Mouse (Mus musculus): Measurements from ENCODE around the gene Plcl1. TPM values are rescaled to one million over a fixed set of nuclear protein-coding genes. Genes with fewer than 3 reads are reported as not detected.
"Not testable (repeated sequence)": the region's sequence is repeated elsewhere in the genome, so short reads cannot be mapped to it uniquely, and the experiment has no call there.

The Plcl1 gene
- polyA plus RNA-seq, 1 experiment from 2014 or later = 2.0 TPM

DNA sequence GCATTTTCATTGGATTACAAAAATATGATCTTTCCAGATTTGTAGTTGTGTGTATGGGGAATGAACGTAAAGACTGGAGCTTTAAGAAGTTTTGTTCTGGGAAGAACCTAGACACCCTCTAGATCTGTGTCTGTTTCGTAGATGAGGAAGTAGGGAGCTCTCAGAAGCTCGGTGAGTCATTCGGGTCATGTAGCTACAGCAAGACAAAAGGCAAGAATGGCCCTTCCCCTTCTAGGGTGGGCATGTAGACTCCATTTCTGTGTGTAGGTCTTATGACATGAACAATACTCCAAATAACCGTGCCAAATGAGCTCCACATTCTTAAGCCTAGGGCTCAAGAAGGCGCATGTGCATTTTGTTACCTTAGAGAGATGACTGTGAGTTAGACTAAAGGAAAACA, 101.3 kb downstream of the Plcl1 start:
- no peak for DNase-seq (ENCODE audit: low spot score)
- H3K9me3 ChIP-seq = no peaks in the 10 kb centered on the region
- 77% methylated on average over 6 of the region's 6 CpGs for WGBS
- no peaks in the 10 kb centered on the region for H3K27me3 ChIP-seq (ENCODE audit: insufficient read depth, poor library complexity, severe bottlenecking)
- no peak overlapping the region for H3K27ac ChIP-seq
- no peak overlapping the region for H3K4me3 ChIP-seq
- H3K36me3 ChIP-seq = no peaks in the 10 kb centered on the region
- no peaks in the 10 kb centered on the region for H3K4me1 ChIP-seq (replicated peaks)

GRCm38 (mm10) chr1:55509587-55509986, 103.9 kb downstream of the Plcl1 start:
- H3K4me1 ChIP-seq (replicated peaks) = no peaks in the 10 kb centered on the region
- WGBS = 95% methylated on average over 1 of the region's 1 CpGs
- H3K36me3 ChIP-seq = no peaks in the 10 kb centered on the region
- H3K9me3 ChIP-seq = no peaks in the 10 kb centered on the region
- no peaks in the 10 kb centered on the region for H3K27me3 ChIP-seq (ENCODE audit: insufficient read depth, poor library complexity, severe bottlenecking)
- DNase-seq (ENCODE audit: low spot score) = no peak
- no peak overlapping the region for H3K27ac ChIP-seq
- H3K4me3 ChIP-seq = no peak overlapping the region

GRCm38 (mm10) chr1:55512165-55512564, 106.4 kb downstream of the Plcl1 start:
- Histone ChIP-seq H3K36me3 (no peaks in the 10 kb centered on the region), H3K4me3 (no peak overlapping the region), H3K4me1 (replicated peaks) (no peaks in the 10 kb centered on the region), H3K27me3 (ENCODE audit: insufficient read depth, poor library complexity, severe bottlenecking) (no peaks in the 10 kb centered on the region), H3K9me3 (no peaks in the 10 kb centered on the region), H3K27ac (no peak overlapping the region)
- no peak for DNase-seq (ENCODE audit: low spot score)
- WGBS = 83% methylated on average over 3 of the region's 3 CpGs

DNA sequence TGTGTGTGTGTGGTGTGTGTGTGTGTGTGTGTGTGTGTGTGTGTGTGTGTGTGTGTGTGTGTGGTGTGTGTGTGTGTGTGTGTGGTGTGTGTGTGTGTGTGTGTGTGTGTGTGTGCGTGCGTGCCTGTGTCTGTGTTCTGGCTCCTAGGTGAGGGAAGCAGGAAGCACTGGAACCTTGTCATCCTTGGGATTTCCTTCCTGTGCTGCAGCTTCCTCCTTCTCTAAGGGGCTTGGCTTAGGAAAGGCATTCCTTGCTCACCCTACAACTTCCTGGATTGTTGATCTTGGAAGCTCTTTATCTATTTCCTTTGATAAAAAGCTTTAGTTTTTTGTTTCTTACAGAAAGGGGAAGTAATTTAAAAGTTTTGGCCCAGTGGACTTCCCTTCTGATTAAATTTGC, 107.1 kb downstream of the Plcl1 start:
- not testable (repeated sequence) for H3K4me1 ChIP-seq (replicated peaks); H3K9me3 ChIP-seq; H3K36me3 ChIP-seq; H3K4me3 ChIP-seq; DNase-seq (ENCODE audit: low spot score); H3K27ac ChIP-seq; H3K27me3 ChIP-seq (ENCODE audit: insufficient read depth, poor library complexity, severe bottlenecking)
- WGBS = 89% methylated on average over 2 of the region's 2 CpGs

DNA sequence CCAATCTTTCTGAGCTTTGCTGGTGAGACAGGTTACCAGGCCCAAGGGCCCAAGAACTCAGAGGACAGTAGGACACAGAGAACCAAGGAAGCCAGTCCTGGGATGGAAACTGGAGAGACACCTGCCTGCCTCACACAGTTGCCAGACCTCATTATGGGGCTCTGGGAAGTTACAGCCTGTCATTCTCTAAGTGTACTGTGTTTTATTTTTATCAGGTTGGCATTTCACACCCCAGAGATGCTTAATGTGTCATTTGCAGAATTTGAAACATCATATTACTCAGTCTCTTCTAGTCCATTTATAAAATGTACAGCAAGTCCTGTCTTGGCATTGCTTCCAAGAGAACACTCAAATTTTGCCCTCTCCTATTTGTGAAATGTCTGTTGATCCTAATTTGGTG, 111.5 kb downstream of the Plcl1 start:
- no peaks in the 10 kb centered on the region for H3K27me3 ChIP-seq (ENCODE audit: insufficient read depth, poor library complexity, severe bottlenecking)
- H3K27ac ChIP-seq = no peak overlapping the region
- H3K36me3 ChIP-seq = no peaks in the 10 kb centered on the region
- H3K4me3 ChIP-seq = no peak overlapping the region
- no peak for DNase-seq (ENCODE audit: low spot score)
- H3K9me3 ChIP-seq = no peaks in the 10 kb centered on the region
- H3K4me1 ChIP-seq (replicated peaks) = no peaks in the 10 kb centered on the region

DNA sequence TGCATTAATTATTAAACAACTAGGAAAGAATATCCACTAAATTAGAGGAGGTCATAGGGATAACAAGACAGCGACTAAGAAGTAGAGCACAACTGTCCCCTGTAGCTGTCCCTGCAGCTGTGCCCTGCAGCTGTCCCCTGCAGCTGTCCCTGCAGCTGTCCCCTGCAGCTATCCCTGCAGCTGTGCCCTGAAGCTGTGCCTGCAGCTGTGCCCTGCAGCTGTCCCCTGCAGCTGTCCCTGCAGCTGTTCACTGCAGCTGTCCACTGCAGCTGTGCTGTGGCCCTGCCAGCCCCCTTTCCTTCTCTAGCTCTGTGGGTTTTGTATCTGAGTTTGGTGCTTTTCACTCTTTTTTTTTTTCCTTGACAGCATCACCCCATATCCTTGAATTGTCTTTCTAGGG, 118.2 kb downstream of the Plcl1 start:
- Histone ChIP-seq H3K4me3 (no peak overlapping the region), H3K4me1 (replicated peaks) (no peaks in the 10 kb centered on the region), H3K36me3 (no peaks in the 10 kb centered on the region), H3K27ac (no peak overlapping the region), H3K9me3 (no peaks in the 10 kb centered on the region), H3K27me3 (ENCODE audit: insufficient read depth, poor library complexity, severe bottlenecking) (no peaks in the 10 kb centered on the region)
- WGBS = 91% methylated on average over 1 of the region's 1 CpGs
- no peak for DNase-seq (ENCODE audit: low spot score)

DNA sequence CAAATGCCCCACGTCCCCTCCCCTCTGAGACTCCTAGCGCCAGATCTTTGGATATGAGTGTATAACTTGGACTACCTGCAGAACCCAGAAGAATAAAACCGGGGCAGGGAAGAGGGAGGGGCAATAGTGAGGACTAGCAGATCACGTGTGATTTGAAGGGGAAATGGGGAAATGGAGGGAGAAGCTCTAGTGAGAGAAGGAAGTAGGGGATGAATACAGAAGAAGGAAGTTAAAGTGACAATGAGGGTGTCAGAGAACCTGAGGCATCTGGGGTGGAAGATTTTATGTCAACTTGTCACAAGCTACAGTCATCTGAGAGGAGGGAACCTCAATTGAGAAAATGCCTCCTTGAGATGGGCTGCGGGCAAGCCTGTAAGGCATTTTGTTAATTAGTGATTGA, 119.4 kb downstream of the Plcl1 start:
- Histone ChIP-seq H3K9me3 (no peaks in the 10 kb centered on the region), H3K4me3 (no peak overlapping the region), H3K4me1 (replicated peaks) (no peaks in the 10 kb centered on the region), H3K27me3 (ENCODE audit: insufficient read depth, poor library complexity, severe bottlenecking) (no peaks in the 10 kb centered on the region), H3K27ac (no peak overlapping the region), H3K36me3 (no peaks in the 10 kb centered on the region)
- WGBS = 81% methylated on average over 5 of the region's 5 CpGs
- DNase-seq (ENCODE audit: low spot score) = no peak

- Histone ChIP-seq H3K27me3 (ENCODE audit: insufficient read depth, poor library complexity, severe bottlenecking) (no peaks in the 10 kb centered on the region), H3K27ac (no peak overlapping the region), H3K36me3 (no peaks in the 10 kb centered on the region), H3K9me3 (no peaks in the 10 kb centered on the region), H3K4me3 (no peak overlapping the region), H3K4me1 (replicated peaks) (no peaks in the 10 kb centered on the region)
- WGBS = 91% methylated on average over 2 of the region's 2 CpGs
- DNase-seq (ENCODE audit: low spot score) = no peak
These were observed 120.0 kb downstream of the Plcl1 start for GRCm38 (mm10) chr1:55525748-55526147.

DNA sequence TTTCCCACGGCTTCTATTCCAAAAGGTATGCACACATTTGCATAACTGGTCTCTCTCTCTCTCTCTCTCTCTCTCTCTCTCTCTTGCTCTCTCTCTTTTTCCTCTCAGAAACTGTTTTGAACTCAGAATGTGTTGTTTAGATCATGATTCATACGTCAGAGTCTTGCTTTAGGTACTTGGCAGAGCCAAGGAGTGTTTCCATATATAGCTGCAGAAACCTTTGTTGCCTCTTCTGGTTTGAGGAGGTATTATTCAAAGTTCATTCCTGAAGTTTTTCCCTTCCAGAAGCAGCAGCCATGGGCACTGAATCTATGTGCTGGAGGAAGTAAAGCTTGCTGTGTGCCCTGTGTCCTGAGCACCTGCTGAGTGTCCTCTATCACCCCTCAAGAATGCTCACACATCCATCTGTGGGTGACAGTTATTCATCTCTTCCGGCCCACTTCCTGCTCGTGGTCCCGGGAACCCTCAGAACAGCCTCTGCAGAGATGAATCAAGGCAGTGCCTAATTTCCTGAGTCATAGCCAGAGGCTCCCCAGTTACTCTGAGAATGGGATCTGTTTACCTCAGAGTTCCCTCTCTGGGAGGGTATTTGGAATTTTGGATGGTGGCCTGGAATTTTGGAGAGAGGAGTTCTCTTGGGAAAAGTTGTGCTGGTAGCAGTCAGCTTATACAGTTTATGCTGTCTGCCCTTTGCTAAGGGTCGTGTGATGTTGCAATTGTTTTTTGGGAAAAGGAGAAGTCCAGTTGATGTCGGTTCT, 123.0 kb downstream of the Plcl1 start:
- Histone ChIP-seq H3K27ac (no peak overlapping the region), H3K36me3 (no peaks in the 10 kb centered on the region), H3K4me1 (replicated peaks) (no peaks in the 10 kb centered on the region), H3K9me3 (no peaks in the 10 kb centered on the region), H3K27me3 (ENCODE audit: insufficient read depth, poor library complexity, severe bottlenecking) (no peaks in the 10 kb centered on the region), H3K4me3 (no peak overlapping the region)
- DNase-seq (ENCODE audit: low spot score) = no peak
- 76% methylated on average over 7 of the region's 7 CpGs for WGBS

DNA sequence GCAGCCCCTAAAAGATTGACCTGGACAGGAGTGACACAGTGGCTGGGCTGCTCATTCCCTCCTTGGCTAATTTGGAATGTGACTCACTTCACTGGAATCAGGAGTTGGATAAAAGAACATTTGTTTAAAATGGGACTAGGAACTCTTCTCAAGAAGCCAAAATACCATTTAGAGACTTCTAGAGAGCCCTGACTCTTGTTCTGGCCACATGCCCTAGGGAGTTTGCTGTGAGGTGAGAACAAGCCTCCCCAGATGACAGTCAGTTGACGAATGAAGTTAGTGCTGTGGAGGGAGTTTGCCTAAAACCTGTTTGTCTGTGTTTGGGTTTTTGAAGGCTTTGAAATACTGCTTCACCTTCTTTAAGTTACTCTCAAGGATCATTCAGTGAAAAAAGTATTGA, 128.1 kb downstream of the Plcl1 start:
- DNase-seq (ENCODE audit: low spot score) = no peak
- no peaks in the 10 kb centered on the region for H3K27me3 ChIP-seq (ENCODE audit: insufficient read depth, poor library complexity, severe bottlenecking)
- no peak overlapping the region for H3K27ac ChIP-seq
- H3K36me3 ChIP-seq = no peaks in the 10 kb centered on the region
- 81% methylated on average over 1 of the region's 1 CpGs for WGBS
- no peaks in the 10 kb centered on the region for H3K4me1 ChIP-seq (replicated peaks)
- H3K9me3 ChIP-seq = no peaks in the 10 kb centered on the region
- no peak overlapping the region for H3K4me3 ChIP-seq

- 91% methylated on average over 3 of the region's 3 CpGs for WGBS
- no peaks in the 10 kb centered on the region for H3K27me3 ChIP-seq (ENCODE audit: insufficient read depth, poor library complexity, severe bottlenecking)
- H3K9me3 ChIP-seq = no peaks in the 10 kb centered on the region
- no peaks in the 10 kb centered on the region for H3K4me1 ChIP-seq (replicated peaks)
- no peaks in the 10 kb centered on the region for H3K36me3 ChIP-seq
- H3K4me3 ChIP-seq = no peak overlapping the region
- H3K27ac ChIP-seq = no peak overlapping the region
- DNase-seq (ENCODE audit: low spot score) = no peak
These were observed 148.7 kb downstream of the Plcl1 start for GRCm38 (mm10) chr1:55554405-55554804.

DNA sequence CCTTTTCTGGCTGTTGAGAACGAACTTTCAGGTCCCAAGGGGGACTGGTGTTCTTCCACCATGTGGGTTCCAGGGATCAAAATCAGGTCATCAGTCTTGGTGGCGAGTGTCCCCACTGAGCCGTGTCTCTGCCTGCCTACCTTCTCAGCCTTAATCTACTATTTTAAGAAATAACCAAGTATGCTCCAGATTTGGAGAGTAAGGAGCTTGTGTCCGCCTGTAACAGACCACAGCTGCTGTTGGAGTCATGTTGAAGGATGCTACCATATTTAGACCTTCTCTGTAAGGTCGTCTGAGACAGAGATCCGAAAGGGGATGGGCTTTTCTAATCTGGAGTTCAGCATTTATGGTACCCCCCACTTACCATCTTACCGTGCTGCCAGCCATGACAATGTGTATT, 152.2 kb downstream of the Plcl1 start:
- WGBS = 84% methylated on average over 7 of the region's 7 CpGs
- no peak for DNase-seq (ENCODE audit: low spot score)
- H3K9me3 ChIP-seq = no peaks in the 10 kb centered on the region
- no peak overlapping the region for H3K27ac ChIP-seq
- no peaks in the 10 kb centered on the region for H3K36me3 ChIP-seq
- no peaks in the 10 kb centered on the region for H3K27me3 ChIP-seq (ENCODE audit: insufficient read depth, poor library complexity, severe bottlenecking)
- no peak overlapping the region for H3K4me3 ChIP-seq
- no peaks in the 10 kb centered on the region for H3K4me1 ChIP-seq (replicated peaks)

- no peaks in the 10 kb centered on the region for H3K4me1 ChIP-seq (replicated peaks)
- WGBS = 89% methylated on average over 1 of the region's 1 CpGs
- H3K4me3 ChIP-seq = no peak overlapping the region
- no peaks in the 10 kb centered on the region for H3K9me3 ChIP-seq
- no peak for DNase-seq (ENCODE audit: low spot score)
- H3K36me3 ChIP-seq = no peaks in the 10 kb centered on the region
- no peaks in the 10 kb centered on the region for H3K27me3 ChIP-seq (ENCODE audit: insufficient read depth, poor library complexity, severe bottlenecking)
- no peak overlapping the region for H3K27ac ChIP-seq
These were observed 152.7 kb downstream of the Plcl1 start for GRCm38 (mm10) chr1:55558409-55558808.

GRCm38 (mm10) chr1:55559998-55560397, 154.3 kb downstream of the Plcl1 start:
- no peak overlapping the region for H3K27ac ChIP-seq
- WGBS = 87% methylated on average over 9 of the region's 9 CpGs
- DNase-seq (ENCODE audit: low spot score) = no peak

More at GRCm38 (mm10) chr1:55559998-55560397, 154.3 kb downstream of the Plcl1 start:
- Histone ChIP-seq H3K36me3 (no peaks in the 10 kb centered on the region), H3K4me3 (no peak overlapping the region), H3K4me1 (replicated peaks) (no peaks in the 10 kb centered on the region), H3K9me3 (no peaks in the 10 kb centered on the region), H3K27me3 (ENCODE audit: insufficient read depth, poor library complexity, severe bottlenecking) (no peaks in the 10 kb centered on the region)

Data from hindbrain, embryonic 10.5 days (tissue).